Mouse (Mus musculus): ENCODE results near the gene Naa80.
A peak's percentile ranks its signal among the peaks of the same experiment; 100 is the strongest.

Naa80 gene

GRCm38 (mm10) chr9:107578587-107578986 is at the start of gene Naa80:
TSS of gene Naa80 (plus strand) at chr9:107578887.
- no peak for DNase-seq (ENCODE audit: low read depth, low spot score)

- DNase-seq (ENCODE audit: low read depth, low spot score) = peak; percentile 90
These were observed 44.8 kb upstream of the Naa80 start, which contains the start of gene Tmem115 for GRCm38 (mm10) chr9:107533791-107534407. TSS of gene Tmem115 (plus strand) at chr9:107533945.

DNA sequence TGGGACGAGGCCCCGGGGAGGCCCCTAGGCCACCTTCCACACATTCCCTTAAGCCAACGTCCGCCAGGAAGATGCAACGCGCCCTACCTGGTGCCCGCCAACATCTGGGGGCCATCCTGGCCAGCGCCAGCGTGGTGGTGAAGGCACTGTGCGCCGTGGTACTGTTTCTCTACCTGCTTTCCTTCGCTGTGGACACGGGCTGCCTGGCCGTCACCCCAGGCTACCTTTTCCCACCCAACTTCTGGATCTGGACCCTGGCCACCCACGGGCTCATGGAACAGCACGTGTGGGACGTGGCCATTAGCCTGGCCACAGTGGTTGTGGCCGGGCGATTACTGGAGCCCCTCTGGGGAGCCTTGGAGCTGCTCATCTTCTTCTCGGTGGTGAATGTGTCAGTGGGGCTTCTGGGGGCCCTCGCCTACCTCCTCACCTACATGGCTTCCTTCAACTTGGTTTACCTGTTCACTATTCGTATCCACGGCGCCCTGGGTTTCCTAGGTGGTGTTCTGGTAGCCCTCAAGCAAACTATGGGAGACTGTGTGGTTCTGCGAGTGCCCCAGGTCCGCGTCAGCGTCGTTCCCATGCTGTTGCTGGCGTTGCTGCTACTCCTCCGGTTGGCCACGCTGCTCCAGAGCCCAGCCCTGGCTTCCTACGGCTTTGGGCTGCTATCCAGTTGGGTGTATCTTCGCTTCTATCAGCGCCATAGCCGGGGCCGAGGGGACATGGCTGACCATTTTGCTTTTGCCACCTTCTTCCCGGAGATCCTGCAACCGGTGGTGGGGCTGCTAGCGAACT is 44.1 kb upstream of the Naa80 start:
- DNase-seq (ENCODE audit: low read depth, low spot score) = no peak

GRCm38 (mm10) chr9:107538231-107538630 is 40.5 kb upstream of the Naa80 start:
- DNase-seq (ENCODE audit: low read depth, low spot score) = no peak

DNA sequence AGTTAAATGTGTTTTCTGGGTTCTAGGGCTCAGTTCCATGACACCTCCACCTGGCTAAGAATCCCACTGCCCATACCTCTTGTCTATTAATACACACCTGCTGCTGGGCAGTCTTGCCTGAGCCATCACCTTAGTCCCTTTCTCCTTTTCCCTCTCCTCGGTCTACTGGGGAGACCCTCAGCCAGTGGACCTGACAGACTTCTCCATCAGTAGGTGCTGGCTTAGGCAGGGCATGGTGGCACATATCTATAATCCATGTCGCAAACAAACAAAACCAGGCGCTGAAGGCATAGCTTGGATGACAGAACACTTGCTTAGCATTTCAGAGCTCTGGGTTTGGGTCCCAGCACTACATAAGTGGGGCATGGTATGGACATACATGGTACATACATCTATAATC is 40.0 kb upstream of the Naa80 start:
- no peak for DNase-seq (ENCODE audit: low read depth, low spot score)

GRCm38 (mm10) chr9:107539940-107540339 is 38.7 kb upstream of the Naa80 start:
- no peak for DNase-seq (ENCODE audit: low read depth, low spot score)

- DNase-seq (ENCODE audit: low read depth, low spot score) = no peak
These were observed 38.3 kb upstream of the Naa80 start for GRCm38 (mm10) chr9:107540420-107540819.

GRCm38 (mm10) chr9:107541005-107541404 is 37.7 kb upstream of the Naa80 start:
- DNase-seq (ENCODE audit: low read depth, low spot score) = no peak

GRCm38 (mm10) chr9:107541474-107542351 is 37.0 kb upstream of the Naa80 start, which contains the start of the genes Cyb561d2 and Nprl2:
TSS of gene Cyb561d2 (minus strand) at chr9:107542193.
TSS of gene Nprl2 (plus strand) at chr9:107542226.
- peak; percentile 83 for DNase-seq (ENCODE audit: low read depth, low spot score)

- no peak for DNase-seq (ENCODE audit: low read depth, low spot score)
These were observed 36.4 kb upstream of the Naa80 start for GRCm38 (mm10) chr9:107542352-107542686.

- DNase-seq (ENCODE audit: low read depth, low spot score) = no peak
These were observed 36.0 kb upstream of the Naa80 start for GRCm38 (mm10) chr9:107542721-107543120.

- DNase-seq (ENCODE audit: low read depth, low spot score) = no peak
These were observed 35.4 kb upstream of the Naa80 start for GRCm38 (mm10) chr9:107543299-107543698.

- no peak for DNase-seq (ENCODE audit: low read depth, low spot score)
These were observed 34.4 kb upstream of the Naa80 start for GRCm38 (mm10) chr9:107544196-107544700.

DNA sequence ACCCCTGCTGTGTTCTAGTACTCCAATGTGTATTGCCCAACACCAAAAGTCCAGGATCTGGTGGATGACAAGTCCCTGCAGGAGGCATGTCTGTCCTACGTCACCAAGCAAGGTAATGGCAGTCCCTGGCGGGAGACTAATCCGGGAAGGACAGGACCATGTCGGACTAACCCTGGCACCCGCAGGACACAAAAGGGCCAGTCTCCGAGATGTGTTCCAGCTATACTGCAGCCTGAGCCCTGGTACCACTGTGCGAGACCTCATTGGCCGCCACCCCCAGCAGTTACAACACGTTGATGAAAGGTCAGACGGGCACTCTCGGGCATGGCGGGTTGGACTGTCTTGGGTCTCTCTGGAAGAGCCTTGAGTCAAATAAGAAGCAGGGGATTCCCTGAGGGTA is 34.0 kb upstream of the Naa80 start:
- no peak for DNase-seq (ENCODE audit: low read depth, low spot score)

DNA sequence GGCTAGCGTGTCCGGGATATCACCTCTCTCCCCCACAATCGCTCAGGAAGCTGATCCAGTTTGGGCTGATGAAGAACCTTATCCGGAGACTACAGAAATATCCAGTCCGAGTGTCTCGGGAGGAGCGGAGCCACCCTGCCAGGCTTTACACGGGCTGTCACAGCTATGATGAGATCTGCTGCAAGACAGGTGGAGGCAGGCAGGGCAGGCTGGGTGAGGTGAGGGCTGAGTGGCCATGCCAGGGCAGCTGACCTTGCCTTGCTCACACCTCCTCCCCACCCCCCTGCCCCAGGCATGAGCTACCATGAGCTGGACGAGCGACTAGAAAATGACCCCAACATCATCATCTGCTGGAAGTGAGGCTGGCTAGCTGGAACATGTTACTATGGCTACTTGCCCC is 33.5 kb upstream of the Naa80 start:
- no peak for DNase-seq (ENCODE audit: low read depth, low spot score)

- DNase-seq (ENCODE audit: low read depth, low spot score) = no peak
These were observed 33.1 kb upstream of the Naa80 start for GRCm38 (mm10) chr9:107545602-107546001.

DNA sequence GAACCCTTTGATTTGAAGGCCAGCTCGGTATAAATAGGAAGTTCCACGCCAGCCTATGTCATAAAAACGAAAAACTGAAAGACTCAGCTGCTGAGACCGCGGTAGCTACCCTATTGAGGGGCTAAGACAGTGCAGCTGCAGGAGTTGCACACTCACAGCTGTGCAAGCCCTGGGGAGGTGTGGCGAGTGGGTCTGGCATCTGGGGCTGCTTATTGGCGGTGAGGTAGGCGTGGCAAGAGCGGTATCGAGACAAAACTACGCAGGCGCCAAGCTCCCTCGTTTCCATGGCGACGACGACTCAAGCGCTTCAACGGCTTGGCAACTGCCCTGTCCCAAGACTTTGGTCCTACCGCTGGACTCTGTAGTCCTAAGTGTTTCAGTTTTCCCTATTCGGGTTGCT is 31.7 kb upstream of the Naa80 start, which contains the start of gene Zmynd10:
Gene Zmynd10 (plus strand): TSS at position 273 of the 400 bp plus-strand sequence.
- no peak for DNase-seq (ENCODE audit: low read depth, low spot score)

- no peak for DNase-seq (ENCODE audit: low read depth, low spot score)
These were observed 30.7 kb upstream of the Naa80 start for GRCm38 (mm10) chr9:107547957-107548356.

DNA sequence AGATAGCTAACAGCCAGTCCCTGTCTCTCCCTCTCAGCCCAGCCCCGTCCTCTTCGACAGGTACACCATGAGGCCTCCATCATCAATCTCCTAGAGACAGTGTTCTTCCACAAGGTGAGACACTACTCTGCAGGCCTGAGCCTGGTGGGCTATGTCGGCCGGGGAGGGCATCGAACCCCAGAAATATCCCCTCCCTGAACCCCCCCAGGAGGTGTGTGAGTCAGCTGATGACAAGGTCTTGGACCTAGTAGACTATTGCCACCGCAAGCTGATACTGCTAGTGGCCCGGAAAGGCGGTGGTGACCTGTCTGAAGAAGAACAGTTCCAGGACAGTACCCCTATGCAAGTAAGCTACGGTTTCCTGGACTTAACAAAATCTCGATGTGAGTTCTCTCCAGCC is 29.9 kb upstream of the Naa80 start:
- no peak for DNase-seq (ENCODE audit: low read depth, low spot score)

GRCm38 (mm10) chr9:107549297-107550074 is 29.2 kb upstream of the Naa80 start:
- no peak for DNase-seq (ENCODE audit: low read depth, low spot score)

GRCm38 (mm10) chr9:107550491-107551116 is 28.1 kb upstream of the Naa80 start:
- DNase-seq (ENCODE audit: low read depth, low spot score) = no peak

All from retina, adult 2 months (tissue).